Mouse (Mus musculus): ENCODE measurements at regions not wholly inside any gene's neighbourhood (a gene's known extent, or its start where the extent isn't known, plus 50 kb on each side); places are given as distances from the start of the nearest gene placed in this dataset.
"Not testable (repeated sequence)": the region's sequence is repeated elsewhere in the genome, so short reads cannot be mapped to it uniquely, and the experiment has no call there.

- not testable (repeated sequence) for TF ChIP-seq MAFK (IDR thresholded peaks at IDR 0.05; ENCODE audit: insufficient read depth, low read depth, low read length); CHD2 (IDR thresholded peaks at IDR 0.05; ENCODE audit: low read depth, low read length)
Measured at GRCm38 (mm10) chr13:68298862-68299261, 283.1 kb downstream of the Mtrr start.
